Mouse (Mus musculus) embryo, embryonic 11.5 days (tissue): ENCODE measurements at regions not wholly inside any gene's neighbourhood (a gene's known extent, or its start where the extent isn't known, plus 50 kb on each side); places are given as distances from the start of the nearest gene placed in this dataset.

Experiments used
- DNase-seq: peaks from one replicate; pipeline ENCODE4 v3.0.0-alpha.2; 2012; ENCODE audit warnings: low read depth, low spot score

DNA sequence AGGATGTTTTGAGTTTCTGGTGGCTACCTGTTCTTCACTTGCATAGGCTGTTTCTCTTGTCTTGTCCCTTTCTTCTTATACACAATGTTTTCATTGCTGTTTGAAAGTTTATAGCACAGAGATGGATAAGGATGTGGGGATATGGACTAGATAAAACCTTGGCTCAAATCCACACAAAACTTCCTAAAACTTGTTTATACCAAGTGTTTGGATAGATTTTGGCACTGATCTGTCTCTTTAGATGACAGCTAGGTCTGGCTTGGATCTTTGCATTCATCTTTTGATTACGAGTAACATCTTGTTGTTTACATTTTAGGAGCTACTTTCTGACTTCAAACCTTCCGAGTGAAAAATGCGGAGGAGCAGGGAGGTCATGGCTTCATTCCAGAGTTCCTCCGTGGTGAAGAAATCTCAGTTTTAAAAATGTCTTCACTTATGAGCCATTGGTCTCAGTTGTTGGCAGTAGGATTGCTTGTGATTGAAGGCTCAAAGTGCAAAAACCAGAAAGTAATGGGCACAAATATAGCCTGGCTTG is 190.1 kb upstream of the Pkn2 start:
- DNase-seq, result no peak

DNA sequence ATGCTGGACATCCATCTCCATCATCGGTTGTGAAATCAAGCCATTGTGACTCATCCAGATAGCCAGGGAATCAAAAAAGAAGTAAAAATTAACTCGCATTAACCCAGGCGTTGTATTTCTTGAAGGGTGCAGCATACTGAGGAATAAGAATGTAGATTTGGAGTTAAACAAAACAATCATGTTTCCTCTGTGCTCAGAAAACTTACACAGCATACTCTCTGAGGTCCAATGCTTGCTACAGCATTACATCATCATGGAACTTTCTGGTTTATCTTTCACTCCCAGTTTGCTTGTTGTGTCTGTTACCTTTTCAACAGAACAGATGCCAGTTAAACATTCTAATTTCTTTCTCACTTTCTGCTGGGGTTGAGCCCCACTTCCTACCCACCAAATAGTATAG is 173.1 kb upstream of the Pkn2 start:
- DNase-seq, result no peak

- DNase-seq, result no peak
Measured at GRCm38 (mm10) chr3:143053286-143053993, 171.6 kb upstream of the Pkn2 start.

DNA sequence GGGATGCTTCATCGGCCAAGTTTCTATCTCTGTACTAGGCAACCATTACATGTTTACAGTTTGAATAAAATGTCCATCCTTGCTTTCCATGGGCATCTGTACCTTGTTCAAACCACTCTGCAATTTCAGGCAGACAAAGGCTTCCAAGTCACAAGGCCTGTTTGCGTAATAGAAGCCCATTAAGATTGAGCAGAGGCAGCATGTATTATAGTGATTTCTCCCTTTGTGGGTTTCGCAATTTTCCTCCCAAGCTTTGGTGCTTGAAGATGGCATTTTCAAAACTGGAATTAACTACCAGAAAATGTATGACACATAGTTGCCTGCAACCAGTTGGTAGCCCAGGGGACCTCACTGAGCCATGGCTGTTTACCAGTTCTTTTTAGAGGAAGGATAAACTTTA is 158.9 kb upstream of the Pkn2 start:
- DNase-seq, result no peak

- no peak for DNase-seq
Measured at GRCm38 (mm10) chr3:143036108-143036507, 154.3 kb upstream of the Pkn2 start.

DNA sequence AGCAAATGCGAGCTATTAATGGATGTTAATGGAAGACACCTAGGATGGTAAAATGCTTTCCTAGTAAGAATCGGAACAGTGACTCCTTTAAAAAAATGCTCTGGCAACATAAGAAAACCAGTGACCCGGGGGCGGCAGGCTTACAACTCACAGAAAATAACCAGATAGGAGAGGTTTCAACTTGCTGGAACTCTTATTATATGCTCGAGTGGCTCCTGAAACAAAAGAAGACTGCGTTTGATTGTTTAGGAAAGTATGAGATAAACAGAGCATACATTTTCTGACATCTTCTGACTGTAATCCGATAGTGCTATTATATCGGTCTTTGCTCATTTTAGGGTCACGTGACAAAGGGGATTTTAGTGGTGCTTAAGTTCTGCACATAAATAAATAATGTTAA is 152.8 kb upstream of the Pkn2 start:
- no peak for DNase-seq

GRCm38 (mm10) chr3:143022486-143022885 is 140.7 kb upstream of the Pkn2 start:
- DNase-seq, result no peak

DNA sequence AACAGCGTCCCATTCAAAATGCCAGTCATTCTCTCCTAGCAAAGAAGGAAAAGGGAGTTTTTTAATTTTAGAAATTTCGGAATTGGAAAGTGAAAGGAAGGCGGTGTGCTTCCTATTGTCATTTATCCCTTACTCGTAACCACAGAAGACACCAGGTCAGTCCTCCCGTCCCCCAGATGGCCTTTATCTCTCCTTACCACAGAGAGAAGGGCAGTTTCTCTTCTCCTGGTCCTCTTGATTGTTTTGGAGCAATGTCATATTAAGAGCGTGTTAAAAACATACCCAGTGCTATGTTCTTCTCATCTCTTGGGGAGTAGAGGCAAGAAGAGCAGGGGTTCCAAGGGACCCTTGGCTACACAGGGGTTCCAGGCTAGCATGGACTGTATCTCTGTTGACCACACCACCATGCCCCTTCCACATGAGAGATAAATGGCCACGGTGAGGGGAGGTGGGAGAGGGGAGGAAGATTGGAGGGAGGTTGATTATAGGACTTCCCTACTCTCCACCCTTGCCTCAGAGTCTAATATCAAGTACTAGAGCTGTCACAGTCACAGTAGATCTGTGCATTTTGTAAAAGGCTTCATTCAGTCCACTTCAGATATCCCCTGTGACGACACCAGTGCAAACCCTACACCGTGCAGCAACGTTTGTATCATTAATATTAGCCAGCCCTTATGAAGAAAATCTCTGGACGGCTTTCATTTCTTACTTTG is 139.5 kb upstream of the Pkn2 start:
- DNase-seq, result no peak

DNA sequence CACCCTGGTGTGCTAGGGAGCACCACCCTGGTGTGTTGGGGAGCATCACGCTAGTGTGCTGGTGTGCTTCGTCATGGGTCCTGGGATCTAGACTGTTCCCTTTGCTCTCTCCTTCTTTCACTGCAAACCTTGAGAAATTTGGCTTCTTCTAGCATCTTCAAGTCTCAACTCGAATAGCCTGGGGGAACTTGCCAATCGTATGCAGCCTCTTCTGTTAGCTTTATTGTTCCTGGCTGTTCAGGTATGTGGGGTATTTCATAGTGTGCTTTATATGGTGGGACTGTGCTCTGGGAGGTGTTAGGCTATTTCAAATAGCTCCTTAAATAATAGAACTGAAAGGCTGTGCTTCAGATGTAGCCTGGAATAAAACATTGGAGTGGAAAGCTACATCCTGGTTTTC is 135.7 kb upstream of the Pkn2 start:
- no peak for DNase-seq

DNA sequence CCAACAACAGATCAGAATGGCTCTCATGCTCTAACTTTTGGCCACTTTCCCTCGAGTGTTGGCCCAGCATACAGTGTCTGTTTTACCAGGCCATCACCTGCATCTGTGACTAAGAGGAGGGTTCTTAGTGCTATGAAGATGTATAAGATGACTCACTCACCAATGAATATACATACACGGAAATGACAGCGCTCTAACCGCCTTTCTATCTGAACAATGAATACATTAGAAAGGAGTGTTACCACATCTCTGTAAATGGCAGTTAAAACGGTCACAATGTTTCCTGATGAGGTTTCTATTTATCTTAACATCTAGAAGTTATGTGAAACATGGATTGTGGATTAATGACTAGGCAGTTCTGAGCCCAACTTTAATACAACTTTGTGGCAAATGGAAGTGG is 135.0 kb upstream of the Pkn2 start:
- DNase-seq, result no peak

DNA sequence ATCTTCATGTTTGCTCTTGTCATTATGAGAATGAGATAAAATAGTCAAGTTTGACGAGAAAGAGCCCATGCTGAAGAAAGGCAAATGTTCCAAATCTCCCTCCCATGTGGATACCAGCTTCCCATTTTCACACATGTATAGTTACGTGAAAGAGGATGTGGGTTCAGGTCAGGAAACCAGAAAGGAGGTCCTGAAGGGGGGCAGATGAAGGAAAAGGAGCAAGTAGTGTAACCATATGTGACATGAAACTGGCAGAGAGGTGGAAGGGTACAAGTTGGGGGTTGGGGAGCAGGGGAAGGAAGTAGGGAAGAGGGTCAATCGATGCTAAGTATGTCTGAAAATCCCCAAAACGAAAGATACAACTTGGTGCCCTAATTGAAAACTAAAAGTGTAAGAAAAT is 132.6 kb upstream of the Pkn2 start:
- DNase-seq, result no peak

DNA sequence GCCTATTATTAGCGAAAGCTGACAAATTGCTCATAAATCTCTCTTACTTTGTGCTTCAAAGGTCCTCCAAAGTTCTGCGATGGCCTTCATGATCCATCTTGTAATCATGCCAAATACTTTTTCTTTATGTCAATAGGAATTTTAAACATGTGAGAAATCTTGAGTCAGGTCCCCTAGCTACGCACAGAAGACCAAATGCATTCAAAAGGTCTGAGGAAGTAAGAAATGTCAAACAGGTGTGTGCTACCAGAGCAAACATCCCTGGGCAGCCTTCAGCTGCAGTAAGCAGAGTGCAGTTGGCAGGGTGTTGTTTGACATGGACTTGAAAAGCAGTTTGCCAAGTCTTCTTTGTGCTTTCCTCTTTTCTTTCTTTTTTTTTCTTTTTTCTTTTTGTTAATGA is 125.2 kb upstream of the Pkn2 start:
- DNase-seq, result no peak

- DNase-seq, result no peak
Measured at GRCm38 (mm10) chr3:143001952-143002351, 120.1 kb upstream of the Pkn2 start.

DNA sequence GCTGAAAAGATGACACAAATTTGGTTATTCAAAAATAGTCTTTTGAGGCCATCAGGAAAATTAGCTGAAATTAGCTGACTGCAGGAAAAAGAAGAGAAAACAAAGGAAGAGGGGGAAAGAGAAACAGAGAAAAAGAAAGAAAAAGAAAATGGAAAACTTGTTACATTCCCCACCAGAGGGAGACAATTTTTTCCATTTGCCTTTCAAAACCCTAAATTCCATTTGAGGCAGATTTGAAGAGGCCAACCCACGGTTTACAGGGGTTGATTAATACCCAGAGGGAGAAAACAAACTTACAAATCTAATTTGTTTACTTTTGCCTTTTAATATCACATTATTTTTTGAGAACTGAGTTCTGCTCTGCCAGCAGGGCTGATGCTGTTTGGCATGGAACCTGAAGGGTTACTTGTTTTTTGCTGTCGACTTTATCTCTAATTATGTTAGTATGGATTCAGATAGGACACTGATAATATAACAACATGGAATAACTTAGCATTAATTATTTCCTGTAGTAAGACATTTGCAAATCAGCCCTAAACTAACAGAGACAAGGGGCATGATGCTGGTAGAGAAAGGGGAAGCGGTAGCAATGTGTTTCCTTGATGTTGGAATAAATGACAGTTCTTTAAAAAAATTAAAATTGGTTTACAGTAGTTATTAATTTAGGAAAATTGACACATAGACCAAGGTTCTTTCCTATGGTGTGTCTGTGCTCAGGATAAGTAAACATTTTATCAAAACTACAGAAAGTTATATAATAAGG is 114.4 kb upstream of the Pkn2 start:
- DNase-seq, result no peak

GRCm38 (mm10) chr3:142984547-142984946 is 102.7 kb upstream of the Pkn2 start:
- no peak for DNase-seq

DNA sequence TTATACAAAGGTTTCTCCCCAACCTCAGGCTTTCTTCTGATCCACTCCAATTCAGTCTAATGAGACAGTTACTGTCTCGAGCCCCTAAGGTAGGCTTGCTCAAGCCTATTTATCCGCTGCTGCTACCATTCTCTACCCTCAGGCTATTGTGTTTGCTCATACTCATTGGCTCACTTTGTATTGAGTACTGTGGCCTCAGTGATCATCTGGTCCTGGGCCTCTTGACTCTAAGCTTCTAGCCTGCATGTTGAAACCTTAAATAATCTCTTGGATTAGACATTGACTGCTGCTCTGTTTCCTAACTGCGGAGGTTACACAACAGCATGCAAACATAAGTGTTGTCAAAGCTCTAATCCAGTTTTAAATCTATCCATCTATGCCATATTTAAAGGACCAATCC is 99.4 kb upstream of the Pkn2 start:
- DNase-seq, result no peak

GRCm38 (mm10) chr3:142979161-142979560 is 97.4 kb upstream of the Pkn2 start:
- no peak for DNase-seq

GRCm38 (mm10) chr3:142976519-142977394 is 95.0 kb upstream of the Pkn2 start:
- no peak for DNase-seq

- no peak for DNase-seq
Measured at GRCm38 (mm10) chr3:142975606-142976005, 93.8 kb upstream of the Pkn2 start.

DNA sequence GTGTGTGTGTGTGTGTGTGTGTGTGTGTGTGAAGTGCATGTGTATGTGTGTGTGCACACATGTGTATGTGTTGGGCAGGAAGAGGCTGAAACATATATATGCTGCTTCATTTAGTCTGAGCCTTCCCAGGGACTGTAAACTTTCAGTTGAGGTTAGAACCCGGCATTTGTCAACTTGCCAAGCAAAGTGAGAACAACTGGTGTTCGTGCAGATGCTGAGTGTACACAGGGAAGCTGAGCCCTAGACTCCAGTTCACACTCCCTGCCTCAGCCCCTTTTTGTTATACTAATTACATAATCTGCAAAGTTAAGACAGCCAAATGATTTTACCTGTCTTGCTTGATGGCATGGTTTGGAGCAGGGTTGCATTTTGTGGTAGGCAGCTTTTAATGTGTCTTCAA is 87.7 kb upstream of the Pkn2 start:
- DNase-seq, result no peak

- no peak for DNase-seq
Measured at GRCm38 (mm10) chr3:142965604-142966003, 83.8 kb upstream of the Pkn2 start.
